Mouse (Mus musculus) liver, embryonic 11.5 days (tissue): ENCODE data around the gene Msi2. TPM values are rescaled to one million over a fixed set of nuclear protein-coding genes. Genes with fewer than 3 reads are reported as not detected.

Source experiments
- ATAC-seq: fragments of 200-750 bp; cut with Nextera tagmentation; replicated peaks from 2 replicates; pipeline ENCODE4 v1.8.0; 2017; ENCODE audit warnings: moderate number of reproducible peaks, mild to moderate bottlenecking, moderate TSS enrichment, moderate library complexity; ENCODE audit not compliant: low FRiP score
- DNase-seq: peaks from one replicate; pipeline ENCODE4 v3.0.0-alpha.2; 2017; ENCODE audit warnings: low spot score
- H3K27ac ChIP-seq: fragments of 300-500 bp; sonication (generic); 2 replicates; pipeline ENCODE4 v1.5.1; 2014; ENCODE audit warnings: mild to moderate bottlenecking, low read depth, low read length, control low read depth
- H3K27me3 ChIP-seq: fragments of 300-500 bp; sonication (generic); replicated peaks from 2 replicates; pipeline ENCODE4 v1.6.1; 2014; ENCODE audit warnings: low read length, mixed read lengths; ENCODE audit not compliant: control insufficient read depth, insufficient read depth
- H3K36me3 ChIP-seq: fragments of 300-500 bp; sonication (generic); 2 replicates; pipeline ENCODE4 v1.6.1; 2014; ENCODE audit warnings: mild to moderate bottlenecking, low read length, moderate library complexity, mixed read lengths; ENCODE audit not compliant: control insufficient read depth, insufficient read depth
- H3K4me1 ChIP-seq: fragments of 300-500 bp; sonication (generic); replicated peaks from 2 replicates; pipeline ENCODE4 v1.6.1; 2014; ENCODE audit warnings: low read length, mixed read lengths; ENCODE audit not compliant: control insufficient read depth, insufficient read depth
- H3K4me2 ChIP-seq: fragments of 300-500 bp; sonication (generic); 2 replicates; pipeline ENCODE4 v1.6.1; 2014; ENCODE audit warnings: mild to moderate bottlenecking, control low read depth, moderate library complexity
- H3K4me3 ChIP-seq: fragments of 300-500 bp; sonication (generic); 2 replicates; pipeline ENCODE4 v1.5.1; 2014; ENCODE audit warnings: low read depth, low read length, control low read depth
- H3K9ac ChIP-seq: fragments of 300-500 bp; sonication (generic); 2 replicates; pipeline ENCODE4 v1.6.1; 2014; ENCODE audit warnings: low read depth, low read length, control low read depth
- H3K9me3 ChIP-seq: fragments of 300-500 bp; sonication (generic); 2 replicates; pipeline ENCODE4 v1.6.1; 2016; ENCODE audit warnings: low read length, inconsistent platforms, mixed read lengths; ENCODE audit not compliant: control insufficient read depth
- WGBS: fragments of 180-500 bp; shearing (Covaris S2); extraction: QIAGEN DNeasy Blood & Tissue Kit; methylation state at CpG from one replicate; pipeline ENCODE4 v1.1.7; 2014; 5-methylcytosine and 5-hydroxymethylcytosine counted together
- polyA plus RNA-seq: library from polyadenylated mRNA; unstranded; fragments of >200 nt; fragmentation: Nextera tagmentation; extraction: Ambion mirVana; gene quantifications from 2 replicates; pipeline ENCODE4 v1.2.1, GENCODE M21; 2014

Msi2 gene
- polyA plus RNA-seq, 1 experiment from 2014 or later = 8.2 TPM

DNA sequence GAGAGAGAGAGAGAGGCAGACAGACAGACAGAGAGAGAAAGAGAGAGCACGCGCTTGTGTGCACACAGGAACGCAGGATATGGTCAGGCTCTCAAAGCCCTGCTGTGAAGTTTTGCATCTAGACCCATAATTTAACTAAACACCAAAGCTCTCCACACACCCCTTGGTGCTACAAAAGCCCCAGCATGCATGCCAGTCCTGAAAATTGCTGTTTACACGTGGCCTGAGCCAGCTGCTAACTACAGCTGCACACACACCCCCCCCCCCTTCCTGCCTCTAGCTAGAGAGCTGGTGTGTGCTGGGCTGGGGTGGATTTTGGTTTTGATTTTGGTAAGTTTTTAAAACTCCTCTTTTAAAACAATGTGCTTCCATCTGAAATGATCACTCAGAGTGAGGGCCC lies 122.7 kb downstream of the Msi2 start:
- no peak overlapping the region for H3K4me3 ChIP-seq
- ATAC-seq (no peak), DNase-seq (no peak)
- WGBS = 69% methylated on average over 4 of the region's 4 CpGs
- no peak overlapping the region for H3K27ac ChIP-seq
- no peaks in the 10 kb centered on the region for H3K27me3 ChIP-seq
- no peaks in the 10 kb centered on the region for H3K9me3 ChIP-seq
- H3K36me3 ChIP-seq = no peaks in the 10 kb centered on the region
- peaks cover 44% of the 10 kb centered on the region for H3K4me1 ChIP-seq
- H3K9ac ChIP-seq = no peak overlapping the region
- H3K4me2 ChIP-seq = no peak overlapping the region

GRCm38 (mm10) chr11:88594804-88595611 lies 123.3 kb downstream of the Msi2 start:
- Histone ChIP-seq H3K36me3 (0 out of 2 replicates have a peak, but pooled peaks cover 2% of the 10 kb centered on the region), H3K4me2 (no peak overlapping the region), H3K9me3 (no peaks in the 10 kb centered on the region), H3K27ac (no peak overlapping the region), H3K9ac (no peak overlapping the region), H3K4me3 (no peak overlapping the region), H3K27me3 (no peaks in the 10 kb centered on the region), H3K4me1 (peaks cover 38% of the 10 kb centered on the region)
- WGBS = 71% methylated on average over 13 of the region's 13 CpGs
- ATAC-seq (no peak), DNase-seq (no peak)

DNA sequence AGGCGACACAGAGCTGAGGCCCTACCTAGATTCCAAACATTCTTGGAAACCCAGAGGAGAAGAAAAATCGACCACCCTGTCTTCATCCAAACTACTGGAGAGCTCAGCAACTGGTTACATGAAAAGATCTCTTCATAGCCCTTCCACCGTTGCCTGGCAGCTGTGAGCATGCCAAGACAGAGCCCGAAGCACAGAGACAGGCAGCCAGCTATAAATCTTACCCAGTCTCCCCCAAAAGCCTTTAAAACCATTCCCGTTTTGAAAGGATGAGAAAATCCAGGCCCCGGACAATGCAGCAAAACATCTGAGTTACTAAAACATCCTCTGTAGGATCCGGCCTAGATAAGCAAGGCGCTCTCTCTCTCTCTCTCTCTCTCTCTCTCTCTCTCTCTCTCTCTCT lies 124.3 kb downstream of the Msi2 start:
- Histone ChIP-seq H3K36me3 (peaks cover 6% of the 10 kb centered on the region; the same call in 1 of the 2 replicates), H3K9me3 (no peaks in the 10 kb centered on the region), H3K27ac (0 out of 2 replicates have a peak overlapping the region, but pooled peaks have one; percentile 28), H3K9ac (no peak overlapping the region), H3K4me1 (peaks cover 28% of the 10 kb centered on the region), H3K27me3 (no peaks in the 10 kb centered on the region), H3K4me2 (no peak overlapping the region), H3K4me3 (no peak overlapping the region)
- 40% methylated on average over 8 of the region's 8 CpGs for WGBS
- ATAC-seq (no peak), DNase-seq (no peak)

DNA sequence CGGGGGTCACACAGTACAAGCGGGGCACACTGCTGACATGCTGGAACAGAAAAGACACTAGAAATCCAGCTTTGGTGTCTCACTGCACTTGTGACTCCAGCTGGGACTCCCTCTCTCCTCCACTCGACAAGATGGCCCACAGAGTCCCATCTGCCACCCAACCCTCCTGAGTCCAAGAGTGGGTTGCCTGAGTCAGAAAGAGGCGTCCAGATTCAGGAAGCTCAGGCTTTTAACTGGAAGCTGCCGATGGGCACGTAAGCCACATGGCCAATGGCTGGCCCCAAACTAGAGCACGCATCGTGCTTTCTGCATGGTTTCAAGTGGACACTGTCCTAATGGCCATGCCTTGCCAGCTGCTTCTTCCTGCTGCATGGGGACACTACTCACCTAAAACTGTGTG lies 126.2 kb downstream of the Msi2 start:
- peaks cover 6% of the 10 kb centered on the region; the same call in 1 of the 2 replicates for H3K36me3 ChIP-seq
- DNase-seq (no peak), ATAC-seq (no peak)
- no peak overlapping the region for H3K4me2 ChIP-seq
- H3K4me3 ChIP-seq = no peak overlapping the region
- no peaks in the 10 kb centered on the region for H3K9me3 ChIP-seq
- H3K9ac ChIP-seq = no peak overlapping the region
- H3K4me1 ChIP-seq = peaks cover 19% of the 10 kb centered on the region
- H3K27me3 ChIP-seq = no peaks in the 10 kb centered on the region
- WGBS = 93% methylated on average over 8 of the region's 8 CpGs
- H3K27ac ChIP-seq = no peak overlapping the region

GRCm38 (mm10) chr11:88590647-88591046 lies 127.7 kb downstream of the Msi2 start:
- WGBS = 81% methylated on average over 5 of the region's 5 CpGs
- peaks cover 16% of the 10 kb centered on the region for H3K4me1 ChIP-seq
- H3K9me3 ChIP-seq = no peaks in the 10 kb centered on the region
- no peak overlapping the region for H3K9ac ChIP-seq
- H3K27ac ChIP-seq = no peak overlapping the region
- H3K4me2 ChIP-seq = no peak overlapping the region
- DNase-seq (no peak), ATAC-seq (no peak)
- no peaks in the 10 kb centered on the region for H3K27me3 ChIP-seq
- H3K4me3 ChIP-seq = no peak overlapping the region
- H3K36me3 ChIP-seq = peaks cover 6% of the 10 kb centered on the region; the same call in 1 of the 2 replicates

GRCm38 (mm10) chr11:88589641-88590040 lies 128.7 kb downstream of the Msi2 start:
- WGBS = 92% methylated on average over 6 of the region's 6 CpGs
- ATAC-seq (no peak), DNase-seq (no peak)
- no peak overlapping the region for H3K27ac ChIP-seq
- no peaks in the 10 kb centered on the region for H3K9me3 ChIP-seq
- no peak overlapping the region for H3K4me3 ChIP-seq
- H3K36me3 ChIP-seq = peaks cover 6% of the 10 kb centered on the region; the same call in 1 of the 2 replicates
- no peak overlapping the region for H3K4me2 ChIP-seq
- H3K27me3 ChIP-seq = no peaks in the 10 kb centered on the region
- H3K4me1 ChIP-seq = peaks cover 15% of the 10 kb centered on the region
- H3K9ac ChIP-seq = no peak overlapping the region

DNA sequence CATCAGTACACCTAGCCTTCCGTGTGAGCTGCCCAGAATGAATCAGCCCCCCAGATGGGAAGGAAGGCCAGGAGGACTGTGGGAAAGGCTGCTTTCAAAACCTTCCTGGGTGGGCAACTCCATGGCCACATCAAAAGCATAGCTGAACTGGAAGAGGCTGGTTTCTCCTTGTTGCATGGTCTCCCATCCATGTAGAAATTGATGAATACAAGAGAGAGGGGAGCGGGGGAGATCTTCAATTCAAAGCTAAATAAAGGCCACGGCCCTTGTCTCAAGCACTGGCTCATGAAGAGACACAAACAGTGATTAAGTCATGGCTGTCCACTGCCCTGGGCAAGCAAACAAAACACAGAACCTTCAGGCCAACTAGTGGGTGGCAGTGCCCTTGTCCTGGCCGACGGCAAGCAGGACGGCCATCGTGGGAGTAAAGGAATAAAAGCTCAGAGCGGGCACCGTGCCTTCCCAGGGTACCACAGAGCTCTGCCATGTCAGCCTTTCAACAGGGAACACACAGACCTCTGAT lies 129.6 kb downstream of the Msi2 start:
- H3K36me3 ChIP-seq = peaks cover 6% of the 10 kb centered on the region; the same call in 1 of the 2 replicates
- no peak overlapping the region for H3K4me3 ChIP-seq
- no peak for DNase-seq
- H3K27me3 ChIP-seq = no peaks in the 10 kb centered on the region
- peaks cover 20% of the 10 kb centered on the region for H3K4me1 ChIP-seq
- H3K4me2 ChIP-seq = no peak overlapping the region
- H3K9me3 ChIP-seq = no peaks in the 10 kb centered on the region
- no peak overlapping the region for H3K27ac ChIP-seq
- WGBS = 92% methylated on average over 9 of the region's 9 CpGs
- no peak overlapping the region for H3K9ac ChIP-seq
- no peak for ATAC-seq

- Histone ChIP-seq H3K27ac (no peak overlapping the region), H3K4me2 (no peak overlapping the region), H3K27me3 (no peaks in the 10 kb centered on the region), H3K36me3 (peaks cover 6% of the 10 kb centered on the region; the same call in 1 of the 2 replicates), H3K4me1 (peaks cover 30% of the 10 kb centered on the region), H3K9ac (no peak overlapping the region), H3K4me3 (no peak overlapping the region), H3K9me3 (no peaks in the 10 kb centered on the region)
- no peak for ATAC-seq
- 90% methylated on average over 5 of the region's 5 CpGs for WGBS
- DNase-seq = no peak
Measured at GRCm38 (mm10) chr11:88587710-88588109, 130.6 kb downstream of the Msi2 start.

DNA sequence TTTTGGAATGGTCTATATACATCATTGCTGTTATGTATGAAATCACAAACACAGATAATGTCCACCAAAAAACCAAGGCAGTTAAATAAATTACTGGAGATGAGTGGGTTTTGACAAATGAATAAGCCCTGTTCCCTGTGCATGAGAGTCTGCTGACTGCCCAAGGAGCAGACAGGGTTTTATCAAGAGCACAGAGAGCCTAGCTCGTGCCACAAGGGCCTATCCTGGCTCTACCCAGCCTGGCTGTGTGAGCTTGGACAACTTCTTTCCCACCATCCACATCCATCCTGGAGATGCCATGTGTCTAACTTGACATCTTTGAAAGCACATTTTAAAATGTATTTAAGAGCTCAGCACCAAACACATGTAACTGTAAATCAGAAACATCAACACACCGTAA lies 132.4 kb downstream of the Msi2 start:
- Histone ChIP-seq H3K4me3 (no peak overlapping the region), H3K4me2 (no peak overlapping the region), H3K27me3 (no peaks in the 10 kb centered on the region), H3K9me3 (no peaks in the 10 kb centered on the region), H3K27ac (no peak overlapping the region), H3K9ac (no peak overlapping the region), H3K4me1 (peaks cover 38% of the 10 kb centered on the region), H3K36me3 (peaks cover 6% of the 10 kb centered on the region; the same call in 1 of the 2 replicates)
- WGBS = 60% methylated on average over 2 of the region's 2 CpGs
- DNase-seq = no peak
- ATAC-seq = no peak
